Mouse (Mus musculus) liver, adult (tissue): ENCODE measurements around the gene Ppm1n.

Experiments
- GATA4 ChIP-seq: IDR thresholded peaks from 2 replicates; pipeline ENCODE4 v1.6.1; 2014; ENCODE audit warnings: mild to moderate bottlenecking, low read length; ENCODE audit not compliant: insufficient replicate concordance

Ppm1n gene

DNA sequence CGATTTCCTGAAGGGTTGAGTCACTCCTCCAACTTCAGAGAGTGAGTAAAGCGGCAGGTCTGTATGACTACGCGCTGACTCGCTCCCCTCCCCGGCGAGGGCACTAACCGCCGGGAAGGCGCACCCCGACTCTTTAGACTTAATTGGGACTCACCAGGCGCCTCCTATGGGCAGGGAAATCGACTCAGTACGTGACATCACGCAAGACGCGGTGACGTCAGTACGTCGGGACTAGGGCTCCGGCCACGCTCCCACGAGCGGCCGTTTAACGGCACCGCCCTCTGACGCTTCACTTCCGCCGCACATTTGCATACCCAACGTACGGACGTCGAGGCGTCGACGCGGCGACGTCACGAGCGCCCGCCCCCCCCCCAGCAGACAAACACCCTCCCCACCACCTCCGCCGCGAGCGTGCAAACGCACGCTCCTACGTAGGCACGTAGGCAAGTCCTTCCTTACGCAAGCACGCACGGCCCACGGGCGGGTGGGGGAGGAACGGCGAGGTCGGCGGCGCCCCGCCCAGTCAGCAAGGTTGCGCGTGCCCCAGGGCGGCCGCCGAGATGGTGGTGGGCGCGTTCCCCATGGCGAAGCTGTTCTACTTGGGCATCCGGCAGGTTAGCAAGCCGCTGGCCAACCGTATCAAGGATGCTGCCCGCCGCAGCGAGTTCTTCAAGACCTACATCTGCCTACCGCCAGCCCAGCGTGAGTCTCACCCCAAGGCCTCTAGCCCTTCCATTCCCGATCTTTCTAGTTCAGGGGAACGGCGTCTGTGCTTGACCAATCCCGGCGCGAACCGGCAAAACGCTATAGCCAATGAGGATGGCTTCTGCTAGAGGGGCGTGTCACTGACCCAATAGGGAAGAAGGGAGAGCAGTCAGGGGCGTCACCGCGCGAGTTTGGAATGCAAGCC is 51.7 kb downstream of the Ppm1n start, which contains the start of gene Opa3:
TSS of gene Opa3 (plus strand) at position 452 of the 910 bp plus-strand sequence.
- TF ChIP-seq GATA4 = no peak

DNA sequence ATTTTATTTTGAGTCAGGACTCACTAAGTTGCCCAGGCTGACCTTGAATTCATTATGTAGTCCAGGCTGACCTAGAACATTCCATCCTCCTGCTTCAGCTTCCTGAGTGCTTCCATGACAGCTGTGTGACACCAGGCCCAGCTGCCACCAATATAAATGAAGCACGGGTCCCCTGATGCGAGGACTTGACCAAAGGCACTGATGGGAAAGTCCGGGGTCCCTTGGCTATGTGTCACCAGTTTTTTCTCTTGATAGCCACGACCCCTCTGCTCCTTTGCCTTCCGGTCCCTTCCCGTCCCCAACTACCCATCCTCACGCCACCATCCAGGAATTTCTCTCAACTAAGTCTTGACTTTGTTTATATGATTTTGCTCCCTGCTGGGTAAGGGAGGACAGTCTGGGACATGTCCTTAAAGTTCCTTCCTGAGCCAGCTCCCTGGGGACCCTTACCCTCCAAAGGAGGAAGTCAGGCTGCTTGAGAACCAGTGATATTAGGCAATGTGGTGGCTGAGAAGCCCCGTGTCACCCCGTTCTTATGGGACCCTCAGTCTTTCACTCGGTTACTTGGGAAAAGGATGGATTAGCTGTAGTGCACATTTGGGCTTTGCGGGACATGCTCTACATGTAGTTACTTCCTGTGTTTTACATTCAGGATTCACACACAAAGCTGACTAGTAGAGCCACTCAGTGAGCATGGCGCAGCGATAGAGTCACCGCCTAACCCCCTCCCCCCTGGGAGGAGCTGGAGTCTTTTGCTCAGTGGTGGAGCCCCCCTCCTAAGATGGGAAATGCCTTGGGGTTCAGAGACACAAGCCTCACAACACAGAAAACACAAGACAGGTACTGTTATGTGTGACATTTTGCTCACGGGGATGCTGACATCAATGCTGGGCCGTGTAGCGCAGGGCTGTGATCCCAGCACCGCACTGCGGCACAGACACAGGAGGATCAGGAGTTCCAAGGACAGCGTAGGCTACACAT is 52.8 kb downstream of the Ppm1n start:
- no peak for TF ChIP-seq GATA4
